Mouse (Mus musculus) 3134 (cell line): Measurements from ENCODE around the gene Bcr.
A peak's percentile ranks its signal among the peaks of the same experiment; 100 is the strongest.

Source experiments
- DNase-seq: peaks from one replicate; pipeline ENCODE4 v3.0.0-alpha.2; 2011; ENCODE audit warnings: low spot score; ENCODE audit not compliant: insufficient read length; ENCODE audit errors: extremely low read depth

Gene Bcr

DNA sequence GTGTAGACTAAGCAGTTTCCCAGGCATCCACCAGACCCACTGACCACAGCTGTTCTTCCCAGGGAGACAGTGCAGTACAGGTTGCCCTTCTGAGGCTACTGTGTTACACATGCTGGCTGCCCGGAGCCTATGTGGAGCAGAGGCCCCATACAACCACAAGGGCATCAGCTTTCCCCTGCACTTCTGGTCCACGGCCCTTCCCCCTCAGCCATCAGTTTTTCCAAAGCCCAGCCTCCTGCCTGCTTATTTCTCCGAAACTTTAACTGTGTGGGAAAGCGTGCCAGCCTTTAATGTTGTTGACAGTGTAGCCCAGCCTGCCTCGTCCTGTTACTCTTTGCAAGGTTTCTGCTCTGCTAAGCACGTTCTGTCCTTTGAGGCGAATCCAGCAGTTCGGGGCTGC is 112.7 kb downstream of the Bcr start:
- DNase-seq = no peak

- no peak for DNase-seq
These were observed 113.3 kb downstream of the Bcr start for GRCm38 (mm10) chr10:75173712-75174111.

DNA sequence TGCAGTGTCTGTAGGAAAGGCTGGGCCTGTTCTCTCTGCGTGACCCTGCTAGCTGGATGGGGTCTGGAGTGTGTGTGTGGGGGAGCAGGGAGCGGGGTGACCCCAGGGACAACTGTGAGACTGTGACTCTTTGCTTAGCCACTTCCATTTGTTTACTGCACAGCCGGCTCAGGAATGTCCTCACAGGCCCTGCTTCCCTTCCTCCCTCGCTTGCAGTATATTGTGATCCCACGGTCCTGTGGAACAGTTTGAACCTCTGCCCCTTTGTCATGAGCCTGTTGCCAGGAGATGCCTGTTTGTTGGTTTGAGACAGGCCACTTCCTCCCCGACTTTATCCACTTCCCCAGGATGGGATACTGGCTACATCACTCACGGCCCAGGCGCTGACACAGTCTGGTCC is 116.1 kb downstream of the Bcr start:
- no peak for DNase-seq

DNA sequence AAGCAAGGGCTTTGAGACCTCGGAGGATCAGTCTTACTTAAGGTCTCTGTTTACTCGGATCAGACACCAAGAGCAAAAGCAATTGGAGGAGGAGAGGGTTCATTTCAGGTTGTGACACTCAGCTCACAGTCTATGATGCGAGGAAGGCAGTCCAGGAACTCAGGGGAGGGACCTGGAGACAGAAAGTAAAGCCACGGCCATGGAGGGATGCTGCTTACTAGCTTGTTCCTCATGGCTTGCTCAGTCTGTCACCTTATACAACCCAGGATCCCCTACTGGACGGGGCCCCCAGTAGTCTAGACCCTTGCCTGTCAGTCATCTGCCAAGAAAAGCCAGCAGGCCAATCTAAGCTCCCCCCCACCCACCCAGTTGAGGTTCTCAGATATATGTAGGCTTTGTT is 118.5 kb downstream of the Bcr start:
- no peak for DNase-seq

- DNase-seq = peak; percentile 31
These were observed 121.9 kb downstream of the Bcr start for GRCm38 (mm10) chr10:75182151-75182774.

DNA sequence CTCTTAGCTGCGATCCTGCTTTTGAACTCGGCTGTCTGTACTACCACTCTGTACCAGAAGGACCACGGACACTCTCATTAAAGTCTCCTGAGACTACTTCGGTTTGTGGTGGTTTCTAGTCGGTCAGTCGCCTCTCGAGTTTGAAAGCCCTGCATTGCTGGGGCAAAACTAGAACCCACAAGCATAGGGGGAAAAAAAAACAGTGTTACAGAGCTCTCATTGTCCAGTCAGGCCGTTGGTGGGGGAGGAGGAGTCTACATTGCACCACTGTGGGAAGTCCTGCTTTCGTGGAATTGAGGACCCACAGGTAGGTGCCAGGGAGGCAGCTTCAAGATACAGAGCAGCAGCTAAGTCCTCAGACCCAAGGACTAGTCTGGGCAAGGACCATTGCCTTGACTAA is 124.4 kb downstream of the Bcr start:
- DNase-seq = no peak

DNA sequence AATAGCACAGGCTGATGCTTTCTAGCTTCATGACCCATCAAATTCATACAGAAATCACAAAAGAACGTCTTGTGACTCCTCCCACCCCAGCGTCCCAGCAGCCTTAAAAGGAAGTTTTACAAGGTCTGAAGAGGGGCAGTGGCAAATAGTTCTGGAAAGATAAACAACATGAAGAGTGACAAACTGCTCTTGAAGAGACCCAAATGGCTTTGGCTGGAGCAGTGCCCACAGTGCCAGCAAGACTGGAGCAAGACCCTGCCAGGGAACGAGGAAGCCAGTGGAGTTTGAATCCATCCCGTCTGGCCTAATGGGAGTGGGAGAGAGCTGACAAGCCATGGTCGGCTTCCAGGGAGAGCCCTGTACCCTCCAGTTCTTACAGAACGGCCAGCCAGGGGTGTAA is 126.2 kb downstream of the Bcr start:
- DNase-seq = no peak

DNA sequence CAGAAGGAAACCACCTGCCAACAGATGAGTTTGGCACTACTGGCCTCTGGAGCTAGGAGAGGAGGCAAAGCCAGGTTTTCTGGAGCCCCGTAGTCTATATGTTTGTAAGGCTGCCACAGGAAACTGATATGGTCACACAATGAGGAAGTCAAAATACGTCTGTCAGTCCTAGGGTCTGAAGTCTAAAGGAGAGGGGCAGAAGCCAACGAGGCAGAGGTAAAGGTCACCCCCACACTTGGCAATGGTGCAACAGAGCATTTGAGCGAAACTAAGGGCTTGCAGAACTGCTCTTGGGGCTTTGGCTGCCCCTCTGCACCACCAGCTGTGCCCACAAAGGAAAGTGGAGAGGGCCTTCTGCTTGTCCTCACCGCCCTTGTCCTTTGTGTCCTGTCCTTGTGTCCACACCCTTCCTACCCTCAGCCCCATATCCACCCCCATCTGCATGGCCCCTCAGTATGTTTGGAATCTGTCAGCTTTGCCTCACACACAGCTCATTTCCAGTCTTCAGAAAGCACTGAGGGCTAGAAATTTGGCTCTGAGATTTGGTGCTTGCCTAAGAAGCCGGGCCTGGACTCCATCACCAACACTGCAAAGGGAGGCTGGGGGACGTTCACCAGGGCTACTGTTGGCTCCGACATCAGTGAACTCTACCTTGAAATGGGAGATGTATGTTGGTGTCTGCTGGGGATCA is 127.1 kb downstream of the Bcr start:
- no peak for DNase-seq

DNA sequence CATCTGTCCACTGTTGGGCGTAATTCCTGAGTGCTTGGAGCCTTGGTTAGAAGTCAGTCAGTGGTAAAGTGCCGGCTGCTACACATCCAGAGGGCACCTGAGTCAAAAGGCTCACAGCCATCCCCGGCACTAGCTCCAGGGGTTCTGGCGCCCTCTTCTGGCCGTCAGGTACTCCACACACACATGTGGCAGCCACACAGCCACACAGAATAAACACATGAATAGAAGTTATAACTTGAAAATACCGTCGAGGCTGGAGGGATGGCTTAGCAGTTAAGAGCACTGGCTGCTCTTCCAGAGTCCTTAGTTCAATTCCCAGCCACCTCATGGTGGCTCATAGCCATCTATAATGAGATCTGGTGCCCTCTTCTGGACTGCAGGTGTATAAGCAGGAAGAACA is 131.3 kb downstream of the Bcr start:
- no peak for DNase-seq

DNA sequence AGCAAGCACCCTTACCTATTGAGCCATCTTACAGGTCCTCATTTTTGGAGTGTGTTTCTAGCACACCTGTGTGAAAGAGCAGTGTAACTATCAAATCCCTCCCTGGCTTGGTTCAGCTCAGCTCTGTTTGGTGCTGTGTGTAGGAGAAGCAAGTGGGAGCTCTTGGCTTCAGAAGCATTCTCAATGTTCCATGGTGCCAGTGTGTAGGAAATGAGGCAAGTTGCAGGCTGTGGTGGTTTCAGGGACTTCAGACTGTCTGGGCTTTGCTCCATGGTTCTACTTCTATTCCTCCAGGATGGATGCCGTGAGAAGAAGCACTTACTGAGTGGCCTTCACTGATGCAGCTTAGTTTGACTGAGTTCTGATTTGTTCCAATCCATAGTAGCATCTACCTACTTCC is 137.4 kb downstream of the Bcr start:
- DNase-seq = no peak

GRCm38 (mm10) chr10:75200733-75201132 is 140.3 kb downstream of the Bcr start:
- DNase-seq = no peak

- DNase-seq = no peak
These were observed 145.8 kb downstream of the Bcr start for GRCm38 (mm10) chr10:75206192-75206591.

- no peak for DNase-seq
These were observed 150.4 kb downstream of the Bcr start for GRCm38 (mm10) chr10:75210841-75211240.

DNA sequence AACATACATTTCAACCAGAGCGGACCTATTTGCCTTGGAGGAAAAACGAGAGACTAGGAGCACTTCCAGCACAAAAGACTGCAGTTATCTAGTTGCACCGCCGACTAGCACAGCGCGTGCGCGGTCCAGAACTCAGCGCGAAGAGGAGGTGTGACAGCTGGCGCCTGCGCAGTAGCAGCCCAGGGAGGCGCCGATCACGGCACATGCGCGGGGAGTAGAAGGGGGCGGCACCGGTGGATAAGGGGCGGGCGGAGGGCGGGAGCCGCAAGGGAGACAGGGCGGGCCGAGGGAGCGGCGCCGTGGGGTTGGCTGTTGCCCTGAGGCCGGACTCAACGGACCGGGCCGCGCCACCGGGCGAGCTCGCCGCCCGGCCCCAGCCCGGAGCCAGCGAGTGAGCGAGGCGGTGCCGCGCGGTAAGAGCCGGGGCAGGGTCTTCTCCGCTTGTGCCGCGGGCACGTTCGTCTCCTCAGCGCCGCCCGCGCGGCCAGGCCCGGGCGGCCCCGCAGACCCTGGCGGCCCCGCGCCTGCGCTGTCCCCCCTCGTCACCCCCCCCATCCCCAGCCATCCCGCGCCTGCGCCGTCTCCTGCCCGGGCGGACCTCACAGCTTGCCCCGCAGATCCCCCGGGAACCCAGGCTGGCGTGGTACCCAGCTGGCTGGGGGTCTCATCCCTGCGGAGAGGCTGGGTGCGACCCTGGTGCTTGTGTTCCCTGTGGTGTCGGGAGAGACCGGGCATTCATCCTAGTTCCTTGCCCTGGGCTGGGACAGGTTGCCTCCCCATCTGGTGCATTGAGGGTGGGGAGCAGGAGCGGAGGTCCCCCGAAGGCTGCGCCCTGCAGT is 151.6 kb downstream of the Bcr start, which contains the start of gene Specc1l:
TSS of gene Specc1l (plus strand) at position 267 of the 839 bp plus-strand sequence.
- peak; percentile 94 for DNase-seq

GRCm38 (mm10) chr10:75212981-75213380 is 152.6 kb downstream of the Bcr start:
- DNase-seq = no peak

GRCm38 (mm10) chr10:75220722-75221121 is 160.3 kb downstream of the Bcr start:
- DNase-seq = no peak

GRCm38 (mm10) chr10:75221936-75222610 is 161.7 kb downstream of the Bcr start:
- DNase-seq = peak; percentile 5

- DNase-seq = peak; percentile 22
These were observed 162.2 kb downstream of the Bcr start for GRCm38 (mm10) chr10:75222611-75222998.

DNA sequence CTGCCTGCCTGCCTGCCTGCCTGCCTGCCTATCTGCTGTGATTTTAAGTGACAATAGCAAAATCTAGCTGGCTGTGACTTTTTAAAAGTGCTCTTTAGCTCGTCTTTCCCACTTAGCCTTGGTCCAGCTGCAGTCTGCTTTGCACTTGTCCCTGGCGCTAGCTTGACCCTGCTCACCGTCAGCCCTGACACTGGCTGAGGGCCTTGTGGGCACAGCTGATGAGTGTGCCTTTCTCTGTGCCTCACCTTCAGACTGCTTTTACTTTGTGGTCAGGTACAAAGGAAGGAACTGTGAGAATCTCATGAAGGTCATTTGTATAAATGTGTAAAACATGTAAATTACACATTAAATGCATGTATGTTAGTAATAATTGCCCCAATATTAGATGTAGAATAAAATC is 163.8 kb downstream of the Bcr start:
- no peak for DNase-seq

- DNase-seq = no peak
These were observed 164.2 kb downstream of the Bcr start for GRCm38 (mm10) chr10:75224630-75225029.

DNA sequence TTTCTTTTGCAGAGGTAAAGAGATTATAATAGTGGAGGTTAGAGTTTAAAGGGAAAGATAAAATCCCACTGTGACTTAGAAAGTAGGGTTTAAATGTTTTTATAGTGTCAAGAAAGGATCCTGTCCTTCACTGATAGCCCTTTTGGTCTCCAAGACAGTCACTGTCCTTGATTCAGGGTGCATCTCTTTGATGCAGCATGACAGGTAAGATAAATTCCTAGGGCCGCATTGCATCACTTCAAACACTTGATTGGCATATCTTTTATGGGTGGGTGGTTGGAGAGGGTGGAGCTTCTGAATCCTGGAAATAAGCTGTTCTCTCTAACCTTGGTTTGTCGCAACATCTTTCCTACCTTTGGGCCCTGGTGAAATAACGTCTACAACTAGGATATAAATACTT is 167.0 kb downstream of the Bcr start:
- DNase-seq = no peak
